Mouse (Mus musculus) urinary bladder, postnatal 25 days (tissue): ENCODE measurements at regions not wholly inside any gene's neighbourhood (a gene's known extent, or its start where the extent isn't known, plus 50 kb on each side); places are given as distances from the start of the nearest gene placed in this dataset.

Source experiments
- DNase-seq: peaks from one replicate; pipeline ENCODE4 v3.0.0; 2022; ENCODE audit warnings: low spot score

DNA sequence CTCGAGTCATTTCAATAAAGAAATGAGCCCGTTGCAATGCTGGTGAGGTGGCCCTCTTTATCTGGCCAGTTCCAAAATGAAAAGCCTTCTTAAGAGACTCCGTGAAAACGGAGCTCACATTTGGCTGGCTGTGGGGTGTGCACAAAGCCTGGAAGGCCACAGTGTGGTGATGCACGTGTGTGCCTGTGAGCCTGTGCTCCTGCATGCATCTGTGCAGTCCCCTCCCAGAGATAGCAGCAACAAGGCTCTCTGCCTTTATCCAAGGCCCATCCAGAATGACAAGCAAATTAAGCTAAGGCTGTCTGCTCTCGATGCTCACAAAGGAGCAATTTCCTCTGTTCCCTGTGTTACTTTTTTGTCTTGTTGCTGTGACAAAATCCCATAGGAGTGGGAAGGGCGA, 469.5 kb upstream of the Kif2a start:
- DNase-seq = no peak

DNA sequence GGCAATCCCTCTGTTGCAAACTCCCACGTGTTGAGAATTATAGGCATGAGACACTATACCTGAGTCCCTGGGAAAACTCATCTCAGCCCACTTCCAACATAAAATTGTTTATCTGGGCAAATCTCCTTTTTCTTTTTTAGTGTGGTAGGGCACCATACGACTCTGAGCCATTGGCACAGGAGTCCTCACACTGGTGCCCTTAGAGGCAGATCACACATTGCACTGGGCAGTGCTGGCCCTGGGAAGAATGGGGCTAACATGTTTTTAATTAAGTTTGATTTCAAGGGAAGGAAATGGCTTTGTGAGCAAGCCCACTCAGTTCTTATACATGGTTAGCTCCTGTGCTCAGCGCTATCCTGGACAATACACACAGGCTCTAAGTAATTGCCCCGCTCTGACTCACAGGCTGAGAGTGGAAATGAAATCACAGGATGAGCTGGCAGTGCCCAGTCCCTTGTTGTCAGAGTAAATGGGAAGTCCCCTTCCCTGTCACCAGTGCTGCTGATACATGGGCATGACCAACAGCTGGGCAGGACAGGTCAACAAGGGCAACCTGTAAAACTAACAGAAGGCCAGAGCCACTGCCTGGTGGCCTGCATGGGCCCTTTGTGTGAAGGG, 463.6 kb upstream of the Kif2a start:
- DNase-seq = no peak

- DNase-seq = no peak
These were observed 462.7 kb upstream of the Kif2a start for GRCm38 (mm10) chr13:107484630-107484998.

DNA sequence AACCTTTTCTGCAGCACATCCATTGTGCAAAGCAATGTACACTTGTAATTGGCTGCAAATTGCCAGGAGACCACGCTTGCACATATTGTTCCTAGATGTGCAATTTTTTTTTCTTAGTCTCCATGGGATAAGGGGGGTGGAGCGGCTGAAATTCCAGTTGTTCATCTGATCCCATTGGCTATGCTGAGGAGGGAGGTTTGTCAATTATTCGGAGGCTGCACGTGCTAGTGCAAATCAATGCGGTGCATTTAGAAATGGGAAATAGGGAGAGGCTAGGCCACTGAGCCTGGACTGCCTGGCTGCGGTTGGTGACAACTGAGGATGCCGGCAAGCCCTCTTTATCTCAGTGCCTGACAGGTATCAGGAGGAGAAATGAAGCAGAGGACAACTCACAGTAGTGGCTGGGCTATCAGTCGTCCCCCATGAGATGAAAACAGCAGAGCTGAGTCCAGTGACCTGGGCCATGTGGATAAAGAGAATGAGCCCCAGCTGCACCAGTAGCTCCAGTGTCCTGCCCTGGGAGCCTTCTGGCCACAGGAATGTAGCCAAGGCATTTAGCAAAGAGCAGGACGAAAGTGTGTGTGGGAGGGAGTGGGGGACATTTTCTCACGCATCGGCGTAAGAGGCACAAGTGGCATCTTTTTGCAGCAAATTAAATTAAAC, 462.2 kb upstream of the Kif2a start:
- no peak for DNase-seq

DNA sequence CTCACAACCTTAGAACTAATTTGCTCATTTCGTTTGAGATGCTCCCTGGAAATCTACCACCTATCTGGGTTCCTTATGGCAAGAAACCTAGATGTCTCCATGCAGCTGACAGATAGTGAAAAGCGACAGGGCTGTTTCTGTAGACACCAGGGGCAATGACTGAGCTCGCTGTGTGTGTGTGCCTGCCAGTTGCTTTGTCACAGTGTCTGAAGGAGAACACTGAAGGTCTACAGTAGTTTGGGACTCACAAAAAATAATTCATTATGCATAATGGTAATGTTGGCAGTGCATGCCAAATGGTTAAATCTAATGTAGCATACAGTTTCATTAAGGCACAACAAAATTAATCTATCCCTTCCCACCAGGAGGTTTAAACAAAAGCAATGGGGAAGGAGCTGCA, 453.2 kb upstream of the Kif2a start:
- DNase-seq = no peak

DNA sequence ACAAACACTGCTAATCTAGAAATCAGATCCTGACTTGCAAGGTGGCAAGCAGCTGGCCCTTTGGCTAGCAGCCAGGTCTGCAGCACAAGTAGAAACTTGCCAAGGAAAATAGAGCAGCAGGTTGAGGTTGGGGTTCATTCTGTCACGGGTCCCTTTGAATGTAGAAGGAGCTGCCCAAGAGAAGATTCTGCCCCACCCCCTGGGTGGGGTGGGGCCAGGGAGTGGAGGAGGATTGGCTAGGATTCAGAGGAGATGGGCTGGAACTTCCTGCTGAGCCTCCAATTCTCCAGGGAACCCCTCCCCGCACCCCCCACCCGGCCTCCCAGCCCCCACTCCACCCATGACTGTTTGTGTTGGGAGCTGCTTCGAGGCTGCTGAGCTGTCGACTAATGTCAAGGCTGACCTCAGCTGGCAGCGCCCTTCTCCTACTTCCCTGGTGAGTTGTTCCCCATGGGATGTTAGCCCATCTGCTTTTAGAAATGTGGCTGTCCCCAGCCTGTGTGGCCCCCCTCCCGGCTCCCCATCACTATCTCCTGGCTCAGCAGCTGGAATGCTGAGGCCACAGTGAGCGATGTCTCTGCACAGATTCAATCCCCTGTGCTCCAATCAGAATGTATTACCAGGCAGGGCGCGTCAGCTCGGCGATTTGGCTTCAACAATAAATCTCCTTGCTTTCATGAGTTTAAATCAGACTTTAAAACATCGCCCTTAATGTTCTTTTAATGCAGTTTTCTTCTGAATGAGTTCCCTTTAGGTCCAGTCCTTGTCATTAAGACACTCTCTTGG, 447.8 kb upstream of the Kif2a start:
- peak; percentile 54 for DNase-seq

DNA sequence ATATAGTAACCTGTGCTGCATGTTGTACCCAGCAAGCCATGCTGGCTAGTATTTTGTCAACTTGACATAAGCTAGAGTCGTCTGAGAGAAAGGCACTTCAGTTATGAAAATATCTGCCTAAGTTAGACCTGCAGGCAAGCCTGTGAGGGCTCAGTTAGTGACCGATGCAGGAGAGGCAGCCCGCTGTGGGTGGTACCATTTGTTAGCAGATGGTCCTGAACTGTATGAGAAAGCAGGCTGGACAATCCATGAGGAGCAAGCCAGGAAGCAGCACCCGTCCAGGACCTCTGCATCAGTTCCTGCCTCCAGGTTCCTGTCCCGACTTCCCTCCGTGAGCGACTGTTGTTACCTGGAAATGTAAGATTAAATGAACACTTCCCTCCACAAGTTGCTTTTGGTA, 440.9 kb upstream of the Kif2a start:
- DNase-seq = no peak

DNA sequence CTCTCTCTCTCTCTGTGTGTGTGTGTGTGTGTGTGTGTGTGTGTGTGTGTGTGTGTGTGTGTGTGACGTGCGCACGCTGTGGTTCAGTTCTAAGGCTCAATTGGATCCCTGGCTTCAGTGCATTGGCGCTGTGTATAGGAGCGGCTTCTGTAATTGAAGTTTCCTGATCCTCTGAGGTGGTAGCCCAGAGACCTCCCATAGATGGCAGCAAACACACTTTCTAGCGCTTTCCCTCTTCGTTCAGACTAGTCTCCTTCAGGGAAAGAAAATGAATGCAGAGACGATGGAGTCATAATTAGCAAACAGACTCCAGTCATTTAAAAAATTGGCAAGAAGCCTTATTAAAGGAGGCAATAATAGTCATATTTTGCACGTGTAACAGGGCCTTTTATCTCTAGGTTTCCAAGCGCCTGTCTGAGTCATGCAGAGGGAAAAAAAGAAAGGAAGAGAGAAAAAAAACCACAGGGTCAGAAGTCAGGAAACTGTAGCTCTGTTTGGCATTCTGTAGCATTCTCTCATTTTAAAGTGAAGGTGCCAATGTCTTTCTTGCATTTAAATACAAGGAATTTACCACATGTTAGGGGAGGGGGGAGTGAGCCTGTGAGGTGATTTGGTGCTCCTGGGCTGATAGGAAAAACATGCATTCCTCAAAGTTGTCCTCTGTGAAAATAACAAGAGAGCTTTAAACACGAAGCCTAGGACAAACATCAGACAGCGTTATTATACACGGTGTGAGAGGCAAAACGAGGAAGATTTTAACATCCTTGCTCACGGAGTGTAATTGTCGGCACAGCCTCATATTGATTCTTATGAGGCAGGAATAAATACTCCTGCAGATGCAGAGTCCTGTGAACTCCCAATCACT, 439.4 kb upstream of the Kif2a start:
- DNase-seq = peak; percentile 15

- DNase-seq = no peak
These were observed 436.8 kb upstream of the Kif2a start for GRCm38 (mm10) chr13:107458730-107459129.

DNA sequence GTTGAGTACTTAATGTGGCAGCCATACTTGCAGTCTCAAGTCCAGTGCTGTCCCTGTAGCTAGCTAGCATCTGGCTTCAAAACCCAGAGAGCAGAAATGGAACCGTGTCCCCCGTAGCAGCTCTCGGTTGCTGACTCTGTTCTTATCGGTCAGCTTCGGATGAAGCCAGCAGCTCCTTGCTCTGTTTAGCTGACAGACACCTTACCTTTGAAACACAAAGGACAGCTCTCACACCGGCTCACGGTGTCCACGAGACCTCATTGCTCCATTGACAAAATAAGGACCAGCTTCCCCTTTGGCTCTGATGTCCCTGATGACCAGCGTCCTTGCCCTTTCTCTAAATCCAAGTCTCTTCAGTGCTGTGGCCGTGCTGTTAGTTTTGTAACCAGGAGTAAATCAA, 435.3 kb upstream of the Kif2a start:
- no peak for DNase-seq

DNA sequence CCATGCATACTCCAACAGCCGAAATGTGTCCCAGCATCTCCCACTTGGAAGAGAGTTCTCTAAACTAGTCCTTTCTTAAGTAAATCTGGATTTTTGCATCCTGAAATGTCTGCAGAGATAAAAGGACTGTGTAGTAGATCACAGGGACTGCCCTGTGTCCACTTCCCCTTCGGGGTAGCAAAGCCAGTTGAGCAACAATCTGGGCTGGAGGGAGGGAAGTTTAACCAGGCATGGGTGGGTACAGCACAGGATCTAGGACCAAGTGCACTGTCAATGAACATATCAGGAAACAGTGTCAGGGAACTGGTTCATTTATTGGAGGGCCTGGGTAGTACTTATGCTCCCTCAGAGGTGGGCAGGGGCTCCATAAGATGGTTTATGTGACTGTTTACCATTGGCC, 434.5 kb upstream of the Kif2a start:
- no peak for DNase-seq

- DNase-seq = no peak
These were observed 427.8 kb upstream of the Kif2a start for GRCm38 (mm10) chr13:107449598-107450179.

GRCm38 (mm10) chr13:107447813-107448212, 425.9 kb upstream of the Kif2a start:
- DNase-seq = no peak

GRCm38 (mm10) chr13:107419363-107420155, 397.6 kb upstream of the Kif2a start:
- DNase-seq = no peak

GRCm38 (mm10) chr13:107410267-107410666, 388.3 kb upstream of the Kif2a start:
- DNase-seq = no peak

DNA sequence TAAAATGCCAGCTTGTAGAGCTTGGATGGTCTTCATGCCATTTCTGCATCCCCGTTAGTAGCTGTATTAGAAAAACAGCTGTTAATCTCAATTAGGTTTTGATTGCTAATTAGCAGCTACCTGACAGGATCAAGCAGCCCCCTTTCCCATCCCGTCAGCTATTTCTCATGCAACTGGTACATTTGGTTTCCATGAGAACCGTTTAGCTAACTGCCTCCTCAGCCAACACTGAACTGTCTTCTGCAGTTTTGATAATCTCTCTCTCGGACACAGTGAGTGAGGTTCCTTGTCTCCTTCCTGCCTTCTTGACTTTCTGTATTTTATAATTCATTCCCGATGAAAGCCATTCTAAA, 385.7 kb upstream of the Kif2a start:
- DNase-seq = no peak

- no peak for DNase-seq
These were observed 385.2 kb upstream of the Kif2a start for GRCm38 (mm10) chr13:107406977-107407673.

GRCm38 (mm10) chr13:107398621-107399363, 376.9 kb upstream of the Kif2a start:
- no peak for DNase-seq

GRCm38 (mm10) chr13:107396036-107396435, 374.1 kb upstream of the Kif2a start:
- DNase-seq = no peak

GRCm38 (mm10) chr13:107394451-107394850, 372.5 kb upstream of the Kif2a start:
- no peak for DNase-seq
